Mouse (Mus musculus) layer of hippocampus, adult 8-10 months (tissue): Measurements from ENCODE around the gene Pdlim4. TPM values are rescaled to one million over a fixed set of nuclear protein-coding genes. Genes with fewer than 3 reads are reported as not detected.
A peak's percentile ranks its signal among the peaks of the same experiment; 100 is the strongest.

Experiments
- DNase-seq, 2 experiments: peaks; one replicate each; pipeline ENCODE4 v3.0.0; 2022; ENCODE audit warnings: low spot score in 2 of 2
- total RNA-seq, 4 experiments: library from RNA; stranded (reverse); gene quantifications; 2 replicates each; pipeline ENCODE4 v1.2.4; 2022

Pdlim4 gene
- 10 to 100 TPM; 16.4 to 25.2 (median 21.2) TPM for total RNA-seq

DNA sequence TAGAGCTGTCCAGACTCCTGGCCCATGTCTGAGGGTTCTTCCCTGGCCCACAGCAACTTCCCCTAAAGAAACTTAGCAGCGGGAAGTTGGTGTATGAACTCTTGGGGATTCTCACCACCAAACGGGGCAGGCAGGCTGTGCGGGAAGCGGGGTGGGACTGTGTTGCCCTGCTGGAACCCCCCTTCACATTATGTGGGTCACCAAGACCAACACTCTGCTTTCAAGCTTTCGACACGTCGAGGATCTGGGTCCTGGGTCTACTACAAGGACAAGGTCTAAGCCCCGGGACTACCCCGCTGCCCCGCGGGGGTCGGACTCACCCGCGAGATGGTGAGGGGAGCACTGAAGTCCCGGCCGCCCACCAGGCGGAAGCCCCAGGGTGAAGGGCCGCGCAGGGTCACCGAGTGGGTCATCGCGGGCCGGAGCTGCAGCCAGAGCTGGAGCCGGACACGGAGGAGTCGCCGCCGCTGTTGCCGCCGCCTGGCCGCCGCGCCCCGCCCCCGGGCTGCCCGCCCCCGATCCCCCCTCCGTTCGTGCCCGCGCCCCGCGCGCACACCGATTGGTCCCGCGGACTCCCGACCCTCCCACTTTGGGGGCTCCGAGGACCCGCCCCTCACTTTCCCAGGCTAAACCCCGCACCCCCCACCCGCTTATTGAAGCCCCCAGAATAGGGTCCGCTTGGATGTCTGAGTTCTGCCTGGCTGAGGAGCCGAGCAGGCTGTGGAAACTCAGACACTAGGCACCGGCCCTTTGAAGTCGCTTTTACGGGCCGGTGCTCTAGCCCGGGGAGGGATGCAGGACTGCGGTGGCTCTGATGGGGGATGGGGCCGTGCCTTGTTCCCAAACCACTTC lies at the start of gene Pdlim4:
Gene Pdlim4 (minus strand): TSS at position 495 of the 852 bp plus-strand sequence.
- no peak for DNase-seq

DNA sequence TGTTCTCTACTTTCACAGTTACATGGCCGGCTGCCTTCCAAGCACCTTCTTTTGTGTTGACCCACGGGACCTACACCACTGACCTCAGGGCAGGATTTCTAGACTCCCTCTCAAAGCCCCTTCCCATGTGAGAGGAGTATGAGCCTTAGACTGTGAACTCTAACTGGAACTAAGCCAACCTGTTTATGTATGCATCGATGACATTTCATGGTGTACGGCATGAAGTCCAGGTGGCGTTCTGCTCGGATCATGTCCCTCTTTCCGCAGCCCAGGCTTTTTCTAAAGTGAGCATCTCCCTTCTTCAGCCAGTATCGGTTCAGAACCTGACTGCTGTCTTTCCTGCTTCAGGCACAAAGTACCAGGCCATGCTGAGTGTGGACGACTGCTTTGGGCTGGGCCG lies 48.3 kb upstream of the Pdlim4 start:
- no peak for DNase-seq

DNA sequence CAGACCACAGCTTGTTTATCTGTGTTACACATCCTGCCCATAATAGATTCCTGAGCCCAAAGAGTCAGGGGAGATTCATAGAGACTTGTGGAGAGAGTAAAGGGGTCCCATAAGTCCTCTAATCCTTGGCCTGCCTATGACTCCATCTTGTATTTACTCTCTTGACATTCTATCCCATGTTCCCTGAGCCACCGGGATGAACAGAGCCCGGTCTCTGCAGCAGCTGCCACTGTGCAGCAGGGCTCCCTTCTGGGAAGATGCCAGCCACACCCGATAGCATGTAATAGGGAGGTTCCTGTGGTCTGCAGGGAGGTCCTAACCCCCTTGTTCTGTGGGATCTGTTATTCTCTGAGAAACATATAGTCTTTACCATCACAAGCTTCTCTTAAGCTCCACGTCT lies 47.6 kb upstream of the Pdlim4 start:
- no peak for DNase-seq

DNA sequence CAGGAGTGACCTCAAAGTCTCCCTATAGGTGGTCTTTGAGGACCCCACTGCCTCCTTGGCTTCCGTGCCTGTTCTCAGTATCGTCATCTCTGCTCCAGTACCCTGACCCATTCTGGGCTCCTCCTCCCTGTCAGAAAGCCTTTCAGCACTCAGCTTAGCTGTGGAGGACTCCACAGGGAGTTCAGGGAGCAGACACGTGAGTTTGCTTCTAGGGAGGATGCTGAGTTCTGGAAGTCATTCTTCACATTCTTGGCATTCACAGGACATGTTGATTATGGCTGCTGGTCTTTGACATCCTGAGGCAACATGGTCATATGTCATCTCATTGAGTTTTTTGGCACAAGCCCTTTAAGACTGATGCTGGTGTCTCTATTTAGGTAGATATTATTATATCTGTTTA lies 47.1 kb upstream of the Pdlim4 start:
- DNase-seq = no peak

DNA sequence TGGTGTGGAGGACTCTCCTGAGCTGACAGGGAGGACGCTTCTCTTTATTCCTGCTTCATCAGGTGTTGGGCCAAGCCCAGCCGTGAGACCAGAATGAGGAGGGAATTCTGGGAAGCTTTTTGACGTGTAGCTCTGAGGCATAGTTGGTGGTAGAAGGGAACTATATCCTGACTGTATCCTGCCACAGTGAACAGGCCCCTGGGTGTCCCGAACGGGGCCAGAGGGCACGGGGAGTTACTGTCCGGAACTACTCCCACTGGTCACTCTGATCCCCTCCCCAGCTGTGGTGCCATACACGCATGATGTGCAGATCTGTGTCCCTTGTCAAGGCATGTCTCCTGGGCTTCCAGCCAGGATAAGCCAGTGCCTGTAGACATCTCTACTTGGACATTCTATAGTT lies 46.5 kb upstream of the Pdlim4 start:
- no peak for DNase-seq

DNA sequence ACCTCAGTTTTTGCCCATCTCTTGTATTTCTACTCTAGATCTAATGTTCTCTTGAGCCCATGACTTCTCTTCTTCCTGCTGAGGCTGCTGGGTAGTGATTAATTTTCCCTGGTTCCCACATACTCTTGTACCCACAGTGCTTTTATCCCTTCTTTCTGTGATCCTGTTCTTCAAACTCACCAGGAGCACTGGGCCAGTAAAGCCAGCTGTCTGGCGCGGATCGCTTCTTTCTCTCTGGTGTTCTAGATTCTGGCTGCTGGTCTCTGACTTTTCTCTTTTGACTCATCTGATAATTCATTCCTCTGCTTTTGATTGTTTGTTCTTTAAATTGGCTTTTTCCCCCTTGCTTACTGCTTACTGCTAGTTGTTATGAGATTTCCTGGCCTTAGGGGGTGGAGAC lies 45.9 kb upstream of the Pdlim4 start:
- no peak for DNase-seq

DNA sequence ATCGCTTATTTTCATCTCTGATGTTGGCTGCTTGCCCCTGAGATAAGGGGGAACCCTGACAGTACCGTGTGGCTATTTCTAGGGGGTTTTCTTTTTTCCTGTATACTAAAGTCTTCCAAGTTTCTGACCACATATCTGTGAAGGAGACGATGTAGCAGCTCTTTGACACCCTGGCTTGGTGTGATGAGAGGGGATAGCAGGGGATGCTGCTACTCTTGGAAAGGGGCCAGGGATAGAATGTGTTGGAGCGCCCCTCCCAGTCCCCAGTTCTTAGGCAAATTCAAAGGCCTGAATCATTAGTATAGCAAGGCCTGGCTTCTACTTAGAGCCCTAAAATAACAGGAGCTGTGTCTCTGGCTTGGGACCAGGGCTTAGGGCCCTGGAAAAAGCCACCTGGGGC lies 44.5 kb upstream of the Pdlim4 start:
- DNase-seq = no peak

DNA sequence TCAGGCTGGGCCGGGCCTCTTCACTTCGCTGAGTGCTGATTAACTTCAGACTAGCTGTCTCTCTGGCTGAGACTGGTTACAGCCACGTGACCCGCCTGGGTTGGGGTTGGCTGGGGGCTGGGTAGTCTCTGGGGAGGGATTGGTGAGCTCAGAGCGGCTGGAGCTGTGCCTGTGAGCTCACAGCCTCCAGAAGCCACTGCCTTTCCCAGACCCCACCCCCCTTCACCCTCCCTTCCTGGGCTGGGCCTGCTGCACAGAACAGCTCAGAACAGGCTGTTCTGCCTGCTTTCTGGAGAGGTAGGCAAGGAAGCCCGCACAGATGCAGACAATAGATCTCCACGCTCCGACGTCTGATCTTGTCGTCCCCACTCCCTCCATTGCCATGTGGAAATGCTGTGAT lies 44.1 kb upstream of the Pdlim4 start:
- peak; percentile 86 to 92 for DNase-seq

DNA sequence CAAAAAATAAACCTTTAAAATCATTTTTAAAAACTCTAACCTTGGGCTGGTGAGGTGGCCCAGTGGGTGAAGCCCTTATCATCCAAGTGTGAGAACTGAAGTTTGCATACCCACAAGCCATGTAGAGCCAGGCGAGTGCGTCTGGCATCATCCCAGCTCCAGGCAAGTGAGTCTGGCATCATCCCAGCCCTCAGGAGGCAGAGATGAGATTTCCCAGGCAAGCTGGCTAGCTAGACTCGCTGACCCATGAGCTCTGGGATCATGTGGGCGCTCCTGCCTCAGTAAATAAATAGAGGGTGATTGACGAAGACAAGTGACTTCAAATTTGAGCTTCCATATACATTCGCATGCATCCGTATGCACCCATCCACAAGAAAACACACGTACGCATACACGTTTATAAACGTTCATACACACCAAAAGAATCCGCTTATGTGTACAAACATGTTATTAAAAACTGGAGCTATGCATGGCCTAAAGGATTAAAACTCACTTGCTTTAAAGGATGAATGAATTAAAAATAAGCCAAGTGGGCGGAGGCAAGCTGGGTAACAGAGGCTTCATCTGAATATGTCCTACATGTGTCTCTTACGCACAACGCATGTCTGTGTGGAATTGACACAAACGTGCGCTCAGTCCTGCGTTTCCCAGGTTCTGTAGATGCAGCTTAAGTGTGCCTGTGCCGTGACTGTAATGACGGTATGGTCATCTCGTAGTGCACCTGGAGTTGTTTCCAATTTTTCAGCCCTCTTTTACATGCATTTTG lies 43.3 kb upstream of the Pdlim4 start:
- no peak for DNase-seq

DNA sequence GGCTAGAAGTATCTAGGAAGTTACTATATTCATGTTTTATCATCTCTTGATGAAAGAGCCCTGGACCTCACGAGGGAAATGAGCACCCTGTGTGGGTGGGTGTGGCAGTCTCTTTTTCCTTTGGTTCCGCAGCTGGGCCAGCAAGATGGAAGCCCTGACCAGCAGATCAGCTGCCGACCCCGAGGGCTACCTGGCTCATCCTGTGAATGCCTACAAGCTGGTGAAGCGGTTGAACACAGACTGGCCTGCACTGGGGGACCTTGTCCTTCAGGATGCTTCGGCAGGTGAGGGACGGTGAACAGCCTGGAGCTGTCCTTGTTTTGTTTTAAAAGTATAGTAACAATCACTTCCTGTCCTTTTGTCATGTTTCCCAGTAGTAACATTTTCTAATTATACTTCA lies 42.5 kb upstream of the Pdlim4 start:
- no peak for DNase-seq

DNA sequence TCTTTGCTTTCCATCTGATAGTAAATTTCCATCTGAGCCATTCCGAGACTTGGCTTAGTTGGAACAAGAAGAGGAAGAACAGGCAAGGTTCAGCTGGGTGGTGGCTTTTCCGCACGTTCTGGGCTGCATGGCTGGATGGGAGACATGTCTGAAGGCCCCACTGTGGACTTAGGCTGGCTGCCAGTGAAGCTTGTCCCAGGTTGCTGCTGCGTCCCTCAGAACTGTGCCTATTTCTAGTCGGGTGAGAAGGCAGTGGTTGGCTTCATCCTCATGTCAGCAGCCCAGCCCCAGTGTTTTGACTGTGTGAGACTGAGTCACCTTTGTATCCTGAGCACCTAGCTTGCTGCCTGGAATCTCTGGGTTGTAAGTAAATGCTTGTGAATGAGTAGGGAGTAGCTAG lies 40.1 kb upstream of the Pdlim4 start:
- no peak for DNase-seq

DNA sequence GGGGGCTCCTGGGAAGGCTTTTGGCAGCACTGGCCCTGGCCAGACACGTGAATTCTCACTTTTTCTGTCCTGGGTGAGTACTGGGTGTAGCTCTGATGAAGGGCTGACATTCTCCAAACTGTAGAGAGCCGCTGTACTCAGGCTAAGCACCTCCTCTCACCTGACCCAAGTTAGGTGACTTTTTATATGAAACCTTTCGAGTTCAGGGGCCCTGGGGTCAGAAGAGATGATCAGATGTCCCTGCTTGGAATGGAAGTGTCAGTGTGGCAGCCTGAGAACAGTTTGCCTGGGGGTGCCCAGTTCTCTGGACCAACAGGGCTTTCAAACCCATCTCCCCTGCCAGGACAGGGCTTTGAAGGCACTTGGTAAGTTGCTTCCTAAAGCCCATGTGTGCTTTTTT lies 39.3 kb upstream of the Pdlim4 start:
- DNase-seq = no peak

DNA sequence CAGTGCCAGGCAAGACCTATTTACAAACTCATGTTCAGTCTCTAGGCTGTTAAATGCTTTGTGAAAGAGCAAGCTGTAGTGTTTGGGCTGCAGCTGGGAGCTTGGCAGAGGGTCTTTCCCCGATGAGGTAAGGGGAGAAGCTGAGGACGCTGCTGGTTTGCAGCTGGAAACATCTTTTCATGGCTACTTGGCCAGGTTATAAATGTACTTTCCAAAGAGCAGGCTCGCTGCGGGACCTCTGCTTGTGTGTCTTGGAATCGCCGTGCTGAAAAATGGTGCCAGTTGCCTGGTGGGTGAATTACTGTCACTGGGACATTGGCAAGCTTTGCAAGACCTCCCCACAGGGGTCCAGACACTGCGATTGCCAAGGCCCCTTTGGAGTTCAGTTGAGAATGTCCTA lies 38.4 kb upstream of the Pdlim4 start:
- DNase-seq = no peak

DNA sequence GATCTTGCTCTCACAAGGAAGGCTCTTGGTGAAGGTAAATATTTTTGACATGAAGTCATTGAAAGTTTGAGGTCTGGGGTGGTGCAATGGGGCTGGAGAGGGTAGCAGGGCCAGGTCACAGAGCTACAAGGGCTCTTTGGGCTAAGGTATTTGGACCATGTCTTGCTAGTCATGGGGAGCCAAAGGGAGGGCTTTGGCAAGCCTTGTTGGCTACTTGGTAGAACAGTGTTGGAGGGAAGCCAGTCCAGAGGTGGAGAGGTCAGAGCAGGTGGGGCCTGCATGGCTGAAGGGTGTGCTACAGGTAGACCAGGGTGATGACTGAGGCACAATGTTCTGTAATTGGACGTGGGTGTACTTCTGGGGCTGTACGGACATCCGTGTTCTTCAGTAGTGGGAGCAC lies 37.9 kb upstream of the Pdlim4 start:
- no peak for DNase-seq

DNA sequence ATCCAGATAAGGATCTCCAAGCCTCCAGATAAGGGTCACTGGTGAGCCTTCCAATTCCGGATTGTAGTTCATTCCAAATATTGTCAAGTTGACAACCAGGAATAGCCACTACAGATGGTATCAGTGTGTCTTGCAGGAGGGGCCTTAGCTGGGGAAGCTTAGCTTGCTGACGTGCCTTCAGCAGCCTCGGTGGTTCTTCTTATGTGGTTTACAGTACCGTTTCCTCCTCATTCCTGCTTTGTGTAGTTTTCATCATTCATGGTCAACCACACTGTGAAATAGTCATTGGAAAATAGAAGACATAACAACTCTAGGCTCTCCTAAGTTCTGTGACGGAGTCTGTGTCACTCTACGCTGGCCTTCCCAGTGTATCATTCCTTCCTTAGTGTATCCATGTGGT lies 36.2 kb upstream of the Pdlim4 start:
- DNase-seq = no peak

DNA sequence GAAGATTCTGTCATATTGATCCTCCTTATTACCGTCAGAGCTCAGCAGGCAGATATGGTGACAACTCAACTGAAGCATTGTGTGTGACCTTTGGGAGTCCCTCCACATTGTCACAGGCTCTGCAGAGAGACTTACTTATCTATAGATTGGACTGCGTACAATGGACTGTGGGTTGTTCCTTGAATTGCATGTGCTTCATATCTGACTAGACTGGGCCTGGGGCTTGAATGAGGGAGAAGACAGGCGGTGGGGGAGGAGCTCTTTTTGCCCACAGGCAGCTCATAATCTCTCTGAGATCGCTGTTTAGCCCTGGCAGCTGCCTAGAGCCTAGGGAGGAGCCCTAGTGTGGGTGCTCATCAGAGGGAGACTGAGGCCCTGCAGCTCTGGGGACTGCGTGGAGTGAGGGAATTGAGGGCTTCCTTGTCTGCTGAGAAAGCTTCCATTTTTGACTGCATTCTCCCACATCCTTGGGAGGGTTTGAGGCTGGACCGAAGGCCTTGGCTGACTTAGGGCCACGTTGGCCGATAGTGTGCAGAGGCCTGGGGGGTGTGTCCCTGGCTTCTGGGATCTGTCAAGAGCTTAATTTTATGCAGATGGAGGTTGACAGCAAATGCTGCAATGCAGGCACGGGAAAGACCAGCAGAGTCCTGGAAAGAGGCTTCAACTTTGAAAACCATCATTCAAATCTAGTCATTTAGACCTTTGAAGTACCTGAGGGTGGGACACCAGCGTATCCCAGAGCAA lies 34.1 kb upstream of the Pdlim4 start:
- no peak for DNase-seq

DNA sequence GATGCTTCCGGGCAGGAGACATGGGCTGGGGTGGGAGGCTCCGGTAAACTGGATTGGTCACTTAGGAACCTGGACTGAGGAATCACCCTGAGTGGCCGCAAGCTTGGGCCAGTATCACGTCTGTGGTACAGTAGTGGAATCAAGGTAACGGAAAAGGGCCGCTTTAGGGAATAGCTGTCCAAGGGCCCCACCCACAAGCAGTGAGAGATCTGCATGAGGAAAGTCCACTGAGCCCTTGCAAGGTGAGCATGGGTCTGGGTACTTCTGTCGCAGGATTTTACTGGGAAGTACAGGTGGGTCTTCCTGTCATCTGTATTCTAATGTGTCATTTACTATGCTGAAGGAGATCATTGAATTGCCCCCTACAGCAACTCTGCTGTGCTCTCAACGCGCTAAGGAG lies 32.9 kb upstream of the Pdlim4 start:
- no peak for DNase-seq

DNA sequence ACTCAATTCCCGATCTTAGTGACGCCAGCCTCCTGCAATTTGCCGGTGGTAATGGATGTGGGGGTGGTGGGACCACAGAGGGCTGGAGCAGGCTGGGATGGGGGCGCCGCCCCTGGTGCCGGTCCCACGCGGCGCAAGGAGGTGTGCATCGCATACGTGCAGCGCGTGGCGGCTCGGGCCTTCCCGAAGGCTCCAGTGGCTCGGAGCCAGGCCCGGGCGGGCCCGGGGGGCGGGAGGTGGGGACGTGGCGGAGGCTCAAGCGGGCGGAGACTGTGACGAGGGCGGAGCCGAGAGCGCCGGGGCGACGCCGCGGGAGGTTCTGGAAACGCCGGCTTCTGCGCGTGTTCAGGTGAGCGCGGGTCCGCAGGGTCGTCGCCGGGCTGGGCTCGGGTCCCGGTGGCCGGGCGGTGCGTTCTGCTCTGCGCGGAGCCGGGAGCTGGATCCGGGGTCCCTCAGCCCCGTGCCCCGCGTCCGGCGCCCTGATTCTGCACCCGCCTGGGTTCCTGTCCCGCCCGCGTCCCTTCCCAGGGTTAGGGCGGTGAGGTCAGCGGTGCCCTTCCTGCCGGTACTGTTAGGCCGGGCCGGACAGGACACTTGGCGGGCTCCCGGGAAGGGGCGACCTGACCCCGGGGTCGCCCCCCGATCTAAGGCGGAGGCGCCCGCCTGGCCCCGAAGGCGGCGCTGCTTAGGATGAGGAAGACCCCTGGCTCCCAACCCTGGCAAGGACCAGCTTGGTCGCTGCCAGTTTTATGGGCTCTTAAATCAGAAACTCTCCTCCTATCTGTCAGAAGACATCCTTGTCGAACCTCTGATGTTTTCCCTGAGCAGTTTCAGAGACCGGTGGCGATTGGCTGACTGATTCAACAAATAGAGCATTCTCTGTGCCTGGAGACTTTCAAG lies 32.1 kb upstream of the Pdlim4 start:
- peak in 1 of 2 experiments; percentile 42 for DNase-seq

DNA sequence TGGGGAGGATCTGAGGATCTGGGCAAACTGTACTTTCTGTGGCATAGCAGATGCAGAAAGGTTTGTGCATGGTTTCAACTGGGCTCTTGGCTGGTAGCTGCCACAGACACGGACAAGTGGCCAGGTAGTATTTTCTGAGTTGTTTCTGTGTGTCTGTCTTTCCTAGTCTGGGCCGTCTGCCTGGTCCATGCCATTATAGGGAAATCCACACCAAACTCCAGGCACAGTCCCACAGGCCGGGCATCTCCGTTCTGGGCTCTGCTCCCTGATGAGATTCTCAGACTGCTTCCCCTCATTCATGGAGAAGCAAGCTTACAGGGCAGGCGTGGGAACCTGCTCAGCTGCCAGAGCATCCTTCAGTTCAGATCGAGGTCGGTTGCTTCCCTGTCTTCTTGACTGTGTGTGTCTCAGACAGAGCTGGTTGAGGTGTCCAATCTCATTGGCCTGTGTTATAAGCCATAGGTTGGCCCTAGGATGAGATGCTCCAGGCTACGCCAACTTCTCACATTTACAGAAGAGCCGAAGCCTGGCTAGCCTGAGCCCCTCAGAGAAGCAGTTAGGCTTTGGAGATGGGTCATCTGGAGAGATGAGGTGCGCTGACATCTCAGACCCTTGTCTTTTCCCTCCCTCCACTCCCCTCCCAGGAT lies 31.4 kb upstream of the Pdlim4 start, which contains the start of gene P4ha2:
Gene P4ha2 (plus strand): TSS at position 51 of the 647 bp plus-strand sequence.
- DNase-seq = no peak

DNA sequence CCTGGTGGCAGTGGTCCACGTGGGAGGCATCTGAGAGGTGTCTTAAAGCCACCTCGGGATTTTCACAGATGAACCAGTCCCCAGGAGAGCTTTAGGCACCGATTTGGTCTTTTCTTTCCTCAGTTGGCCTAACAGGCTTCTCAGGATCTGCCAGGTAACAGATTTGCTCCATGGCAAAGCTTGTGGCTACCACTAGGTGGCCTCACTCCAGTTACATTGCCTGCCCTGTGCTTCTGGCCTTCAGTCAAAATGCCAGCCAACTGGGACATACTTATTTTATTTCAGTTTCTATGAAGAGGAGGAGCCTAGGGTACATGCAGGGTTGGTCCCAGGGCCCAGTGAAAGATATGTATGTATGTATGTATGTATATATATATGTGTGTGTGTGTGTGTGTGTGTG lies 24.2 kb upstream of the Pdlim4 start:
- DNase-seq = no peak
